Mouse (Mus musculus) right cerebral cortex, postnatal 4 days (tissue): ENCODE measurements around the gene Treml2.
"Not testable (repeated sequence)": the region's sequence is repeated elsewhere in the genome, so short reads cannot be mapped to it uniquely, and the experiment has no call there.

Source experiments
- DNase-seq: peaks from one replicate; pipeline ENCODE4 v3.0.0-alpha.2; 2022

The Treml2 gene

DNA sequence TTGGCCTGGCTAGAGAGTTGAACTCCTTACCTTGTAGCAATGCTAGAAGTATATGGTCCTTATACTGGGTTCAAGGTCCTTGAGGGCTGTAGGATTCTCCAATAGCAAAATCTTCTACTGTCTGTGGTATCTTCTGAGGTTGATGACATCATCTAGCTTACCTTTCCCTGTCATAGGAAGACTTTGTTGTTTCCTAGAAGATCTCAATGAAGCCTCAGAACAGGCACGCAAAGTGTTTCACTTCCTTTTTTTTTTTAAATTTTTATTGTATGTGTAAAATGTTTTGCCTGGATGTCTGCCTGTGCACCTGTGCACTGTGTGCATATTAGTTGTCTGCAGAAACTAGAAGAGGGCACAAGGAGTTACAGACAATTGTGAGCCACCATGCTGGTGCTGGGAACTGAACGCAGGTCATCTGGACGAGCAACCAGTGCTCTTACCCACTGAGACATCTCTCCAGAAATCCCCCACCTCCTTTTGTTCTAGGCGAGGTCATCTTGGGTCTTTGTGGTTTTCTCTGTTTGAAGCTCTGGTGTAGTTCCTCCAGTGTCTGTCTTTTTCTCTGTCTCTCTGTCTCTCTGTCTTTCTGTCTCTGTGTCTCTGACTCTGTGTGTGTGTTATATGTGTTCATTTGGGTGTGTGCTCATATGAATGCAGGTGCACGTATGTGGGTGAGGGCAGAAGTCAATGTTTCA is 5.7 kb upstream of the Treml2 start:
- no peak for DNase-seq

DNA sequence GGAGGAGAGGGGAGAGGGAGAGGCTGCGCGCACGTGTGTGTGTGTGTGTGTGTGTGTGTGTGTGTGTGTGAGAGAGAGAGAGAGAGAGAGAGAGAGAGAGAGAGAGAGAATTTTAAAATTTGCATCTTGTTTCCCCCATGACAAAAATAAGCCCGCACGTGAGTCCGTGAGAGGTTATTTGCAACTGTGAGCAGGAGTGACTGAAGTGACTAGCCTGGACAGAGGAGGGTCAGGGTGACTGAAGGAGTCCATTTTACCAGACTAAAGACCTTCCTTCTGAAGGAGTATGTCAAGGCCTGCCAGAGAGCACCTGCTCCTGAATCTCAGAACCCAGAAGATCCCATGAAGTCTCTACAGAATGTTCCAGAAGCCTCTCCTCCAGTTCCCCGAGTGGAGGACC is 458 bp downstream of the Treml2 start:
- no peak for DNase-seq

DNA sequence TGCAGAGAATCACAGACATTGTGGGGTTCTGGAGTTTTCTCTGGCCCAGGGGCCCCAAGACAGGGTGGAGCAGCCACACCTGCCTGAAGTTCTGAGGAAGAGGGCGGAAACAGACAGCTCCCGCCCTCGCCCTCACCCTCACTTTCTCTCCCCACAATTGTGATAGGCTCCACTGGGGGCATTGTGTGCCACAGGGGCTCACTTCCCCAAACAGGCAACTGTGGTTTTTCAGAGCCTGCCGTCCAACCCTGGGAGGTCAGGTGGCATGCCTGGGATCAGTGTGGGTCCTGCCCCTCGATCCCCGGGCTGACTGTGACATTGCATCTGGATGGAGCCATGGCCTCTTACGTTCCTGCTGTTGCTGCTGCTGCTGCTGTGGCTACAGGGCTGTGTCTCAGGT is 901 bp downstream of the Treml2 start:
- no peak for DNase-seq

GRCm38 (mm10) chr17:48300861-48301260 is 1.6 kb downstream of the Treml2 start:
- no peak for DNase-seq

DNA sequence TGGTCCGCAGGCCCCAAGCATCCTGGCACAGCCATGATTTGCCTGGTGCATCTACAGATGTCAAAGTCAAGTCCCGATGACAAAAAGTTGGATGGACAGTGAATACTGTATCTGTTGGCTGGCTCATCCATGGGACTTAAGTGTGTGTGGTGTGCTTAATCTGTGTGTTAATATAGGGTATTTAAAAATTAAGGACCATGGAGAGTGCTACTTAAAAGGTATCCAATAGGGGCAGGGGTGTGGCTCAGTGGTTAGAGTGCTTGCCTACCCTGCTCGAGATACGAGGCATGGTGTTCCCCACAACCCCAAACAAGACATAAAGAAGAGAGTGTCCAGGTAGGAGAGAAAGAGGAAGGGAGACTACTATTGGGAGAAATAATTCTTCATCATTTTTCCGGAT is 2.5 kb downstream of the Treml2 start:
- no peak for DNase-seq

GRCm38 (mm10) chr17:48312124-48312523 is 12.8 kb downstream of the Treml2 start:
- DNase-seq = no peak

DNA sequence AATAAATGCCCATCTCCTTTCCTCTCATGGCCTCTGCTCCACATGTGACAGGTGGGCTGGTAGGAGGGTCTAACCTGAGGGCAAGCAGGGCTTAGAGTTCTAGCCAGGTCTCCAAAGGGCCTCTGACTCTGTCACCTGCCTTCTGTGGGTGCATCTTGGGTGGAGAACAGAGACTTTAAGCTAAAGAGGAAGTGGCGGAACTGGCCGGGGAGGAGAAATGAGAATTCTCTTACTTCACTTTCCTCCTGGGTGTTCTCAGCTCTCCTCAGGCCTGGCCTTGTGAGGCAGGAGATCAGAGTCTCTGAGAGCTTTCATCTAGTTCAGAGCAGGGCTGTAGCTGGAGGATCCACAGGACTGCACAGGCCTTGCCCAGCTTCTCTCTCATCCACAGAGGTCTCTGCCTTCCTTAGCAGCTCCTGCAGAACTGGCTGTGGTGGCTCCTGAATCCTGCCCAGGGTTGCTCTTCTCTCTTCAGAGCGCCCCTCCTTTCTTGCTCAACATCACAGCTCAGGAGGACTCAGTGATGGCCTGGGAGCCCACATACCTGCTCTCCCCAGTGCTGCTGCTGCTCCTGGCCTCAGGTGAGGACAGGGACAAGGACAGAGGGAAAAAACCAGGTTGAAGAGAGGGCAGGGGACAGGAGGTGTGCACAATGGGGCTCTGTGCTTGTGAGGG is 16.7 kb downstream of the Treml2 start, which contains the start of gene B430306N03Rik:
B430306N03Rik (plus strand) TSS at position 237 of the 675 bp plus-strand sequence.
- not testable (repeated sequence) for DNase-seq

GRCm38 (mm10) chr17:48318686-48319085 is 19.4 kb downstream of the Treml2 start:
- DNase-seq = no peak

- no peak for DNase-seq
Measured at GRCm38 (mm10) chr17:48321279-48321678, 22.0 kb downstream of the Treml2 start.

DNA sequence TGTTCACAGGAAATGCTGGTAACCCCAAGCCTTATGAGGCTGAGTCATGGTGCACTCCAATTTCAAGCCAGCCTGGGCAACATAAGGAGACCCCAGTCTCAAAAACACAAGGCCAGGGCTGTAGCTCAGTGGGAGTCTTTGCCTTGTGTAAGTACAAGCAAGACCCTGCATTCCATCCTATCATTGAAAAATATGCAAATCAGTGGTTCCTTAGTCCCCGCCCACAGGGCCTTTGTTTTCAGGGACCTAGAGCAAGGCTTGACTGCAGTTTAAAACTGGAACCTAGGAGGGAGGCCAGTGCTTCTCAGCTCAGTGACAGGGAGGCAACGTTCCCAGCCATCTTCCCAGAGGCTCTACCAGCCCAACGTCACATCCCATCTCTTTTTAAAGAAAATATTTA is 23.9 kb downstream of the Treml2 start:
- no peak for DNase-seq

DNA sequence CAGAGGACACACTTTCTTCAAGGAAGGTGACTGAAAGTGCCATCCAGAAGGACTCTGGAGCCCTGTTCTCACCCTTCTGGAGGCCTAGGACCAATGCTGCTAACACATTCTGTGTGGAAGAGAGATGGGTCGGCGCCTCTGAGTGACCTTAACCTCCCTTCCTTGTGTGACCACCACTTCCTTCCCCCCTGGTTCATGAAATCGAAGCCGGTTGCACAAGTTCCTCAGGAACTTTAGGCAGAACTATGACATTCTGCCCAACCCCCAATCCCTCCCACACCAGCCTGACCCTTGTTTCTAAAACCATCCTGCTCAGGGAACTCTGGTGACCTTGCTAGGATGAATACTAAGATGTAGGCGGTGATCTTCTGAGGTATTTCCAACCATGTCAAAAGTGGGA is 25.0 kb downstream of the Treml2 start:
- no peak for DNase-seq

DNA sequence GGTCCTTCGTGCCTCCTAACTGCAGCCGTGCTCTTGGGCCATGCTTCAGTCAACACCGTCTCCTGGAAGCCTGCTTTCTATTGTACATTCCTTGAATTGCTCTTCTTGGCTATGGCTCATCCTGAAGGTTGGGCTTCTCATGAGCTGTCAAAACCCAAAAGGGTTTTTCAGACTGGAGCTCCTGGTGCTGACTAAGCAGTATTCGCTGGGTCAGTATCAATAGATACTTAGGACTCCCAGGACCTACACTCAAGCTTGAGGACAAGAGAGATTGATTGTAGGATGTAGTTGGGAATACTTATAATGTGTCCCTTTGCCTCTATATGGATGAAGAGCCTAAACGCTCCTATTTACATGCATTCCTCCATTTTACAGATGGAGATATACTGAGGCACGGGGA is 25.8 kb downstream of the Treml2 start:
- DNase-seq = no peak

DNA sequence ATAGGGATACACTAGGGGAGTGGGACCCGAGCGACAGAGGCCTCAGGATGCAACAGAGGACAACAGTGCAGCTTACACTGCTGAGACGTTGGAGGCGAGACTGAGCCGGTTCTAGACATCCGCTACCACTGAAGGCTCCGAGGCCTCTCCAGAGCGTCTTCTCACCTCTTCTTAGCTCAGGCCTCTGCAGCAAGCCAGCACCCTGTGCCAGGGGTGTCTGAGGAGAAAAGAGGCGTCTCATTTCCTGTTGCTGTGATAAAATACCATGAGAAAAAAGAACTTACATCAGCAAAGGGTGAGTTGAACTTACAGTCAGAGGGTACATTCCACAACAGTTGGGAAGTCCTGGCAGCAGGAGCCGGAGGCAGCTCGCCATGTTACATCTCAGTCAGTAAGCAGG is 26.3 kb downstream of the Treml2 start:
- DNase-seq = no peak

DNA sequence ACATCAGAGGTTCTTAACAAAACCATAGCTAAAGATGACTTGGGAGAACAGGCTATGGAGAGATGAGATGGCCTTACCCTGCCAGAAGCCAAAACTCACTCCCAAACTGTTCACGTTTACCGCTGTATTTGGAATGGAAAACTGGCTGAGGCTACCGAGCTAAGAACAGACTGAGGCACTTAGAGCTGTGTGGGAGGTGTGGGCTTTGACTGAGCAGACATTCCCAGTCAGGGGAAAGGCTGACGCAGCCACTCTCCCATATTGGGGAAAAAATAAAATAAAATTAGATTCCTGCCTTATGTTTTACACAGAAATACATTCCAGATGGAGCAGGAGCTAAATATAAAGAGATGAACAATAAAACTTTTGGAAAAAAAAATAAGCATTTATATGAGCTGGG is 27.4 kb downstream of the Treml2 start:
- DNase-seq = peak; percentile 34

DNA sequence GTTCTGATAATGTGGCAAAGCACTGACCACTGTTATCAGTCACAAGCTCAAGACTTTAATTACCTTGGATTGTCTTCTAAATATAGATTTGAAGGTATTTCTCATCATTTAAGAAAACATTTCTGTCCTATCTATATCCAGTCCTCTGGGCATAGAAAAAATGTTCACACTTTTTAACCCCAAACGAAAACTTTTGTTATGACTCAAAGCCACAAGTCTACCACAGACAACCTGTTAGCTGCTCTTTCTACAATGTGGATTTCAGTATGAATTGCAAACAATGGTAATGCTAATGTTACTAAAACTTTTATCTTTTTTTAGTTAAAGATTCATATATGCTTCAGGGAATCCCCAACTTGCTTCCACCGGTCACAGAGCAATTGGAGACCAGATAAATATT is 33.2 kb downstream of the Treml2 start:
- no peak for DNase-seq

- no peak for DNase-seq
Measured at GRCm38 (mm10) chr17:48334186-48334585, 34.9 kb downstream of the Treml2 start.

GRCm38 (mm10) chr17:48336857-48337256 is 37.6 kb downstream of the Treml2 start:
- peak; percentile 90 for DNase-seq

DNA sequence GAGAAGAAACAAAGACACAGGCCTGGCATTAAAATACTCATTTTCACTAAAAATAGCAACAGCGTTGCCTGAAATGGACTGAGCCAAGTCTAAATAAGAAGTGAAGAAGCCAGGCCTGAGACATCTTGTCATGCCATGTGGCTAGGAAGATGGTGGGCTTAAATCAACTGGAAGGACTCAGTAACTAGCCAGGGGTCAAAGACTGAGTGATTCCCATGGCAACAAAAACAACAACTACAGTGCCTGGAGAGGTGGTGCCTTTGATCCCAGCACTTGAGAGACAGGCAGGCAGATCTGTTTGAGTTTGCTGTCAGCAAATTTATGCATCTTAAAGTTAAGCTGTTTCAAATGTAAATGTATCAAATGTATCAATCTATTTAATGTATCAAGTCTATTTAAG is 41.0 kb downstream of the Treml2 start:
- DNase-seq = no peak

DNA sequence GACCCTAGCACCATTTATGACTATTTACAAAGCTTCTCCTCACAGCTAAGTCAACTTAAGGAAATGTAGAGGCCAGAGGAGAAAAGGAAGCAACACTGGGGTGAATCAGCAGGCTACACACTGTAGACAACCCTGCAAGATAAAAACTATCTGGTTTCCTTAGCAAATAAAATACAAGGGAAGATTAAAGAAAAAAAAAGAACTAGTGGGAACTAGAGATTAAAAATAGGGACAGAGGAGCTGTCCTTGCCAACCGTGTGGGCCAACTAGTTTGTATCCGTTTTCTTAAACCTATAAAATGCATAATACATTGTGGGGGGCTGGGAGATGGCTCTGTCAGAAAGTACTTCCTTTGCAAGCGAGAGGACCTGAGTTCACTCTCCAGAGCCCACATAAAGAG is 42.6 kb downstream of the Treml2 start:
- DNase-seq = no peak

DNA sequence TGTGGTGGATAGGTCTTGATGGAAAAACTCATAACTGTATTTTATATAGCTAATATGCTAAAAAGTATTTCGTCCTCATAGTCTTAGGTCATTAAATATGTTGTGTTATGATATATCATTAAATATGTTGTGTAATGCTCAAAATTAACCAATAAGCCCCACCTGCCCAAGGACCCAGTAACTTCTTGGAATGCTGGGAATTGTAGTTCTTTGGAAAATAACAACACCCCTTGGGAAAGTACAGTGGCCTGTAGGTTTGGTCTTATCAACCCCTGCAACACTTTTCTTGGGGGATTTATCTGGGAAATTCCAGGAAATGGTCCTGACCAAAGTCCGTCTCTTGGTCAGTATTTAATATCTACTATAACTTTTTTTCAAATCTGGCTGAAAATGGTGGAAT is 43.8 kb downstream of the Treml2 start:
- DNase-seq = no peak

DNA sequence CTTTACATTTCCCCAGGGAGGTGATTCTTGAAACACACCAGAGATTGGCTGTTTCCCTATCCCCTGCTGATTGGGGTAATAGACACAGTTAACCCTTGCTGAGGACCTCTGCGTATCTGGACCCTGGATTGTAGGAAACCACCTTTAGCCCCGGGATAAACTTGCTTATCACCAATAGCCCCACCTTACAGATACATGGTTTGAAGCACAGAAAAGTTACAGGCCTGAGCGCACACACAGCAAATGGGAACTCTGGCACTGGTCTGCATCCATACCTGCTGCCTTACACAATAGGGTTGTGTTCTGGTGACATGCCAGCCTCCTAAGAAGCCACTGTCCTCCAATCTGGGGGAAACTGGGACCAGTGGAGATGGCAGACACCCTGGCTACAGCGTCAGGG is 46.5 kb downstream of the Treml2 start:
- DNase-seq = no peak

DNA sequence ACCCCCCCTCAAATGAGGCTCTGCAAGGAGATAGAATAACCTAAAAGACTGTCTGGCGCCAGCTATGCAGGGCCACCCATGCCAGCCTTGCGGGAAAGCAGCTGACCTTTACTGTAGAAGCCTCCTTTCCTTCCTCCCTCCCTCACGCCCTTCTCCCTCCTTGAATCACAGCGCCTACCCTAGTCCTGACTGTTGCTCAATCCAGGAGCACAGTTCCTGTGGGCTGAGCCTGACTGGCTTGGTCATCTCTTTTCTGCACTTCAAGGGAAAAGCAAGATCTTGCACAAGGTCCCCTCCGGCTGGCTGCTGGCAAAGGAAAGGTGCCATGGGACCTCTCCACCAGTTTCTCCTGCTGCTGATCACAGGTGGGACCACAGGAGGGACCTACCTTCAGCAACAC is 46.9 kb downstream of the Treml2 start, which contains the start of gene Trem2:
Trem2 (plus strand) TSS at position 171 of the 400 bp plus-strand sequence.
- DNase-seq = no peak

GRCm38 (mm10) chr17:48346834-48347233 is 47.5 kb downstream of the Treml2 start:
- no peak for DNase-seq

DNA sequence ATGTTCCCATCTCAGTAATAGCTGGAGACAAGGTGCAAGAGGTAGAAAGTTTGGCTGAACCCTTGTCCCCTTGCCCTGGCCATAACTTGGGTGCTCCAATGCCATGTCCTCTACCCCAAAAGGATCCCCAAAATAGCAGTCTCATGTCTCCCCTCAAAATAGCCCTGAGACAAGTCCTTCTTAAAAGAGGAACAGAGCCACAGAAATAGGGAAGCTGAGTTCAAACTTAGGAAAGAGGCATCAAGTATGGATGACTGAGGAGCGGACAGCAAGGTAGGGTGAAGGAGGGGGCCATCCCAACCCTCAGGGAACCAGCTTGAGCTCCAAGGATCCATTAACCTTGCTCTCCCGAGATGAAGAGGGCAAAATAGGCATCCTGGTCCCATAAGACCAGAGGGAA is 48.0 kb downstream of the Treml2 start:
- DNase-seq = no peak
